Mouse (Mus musculus) layer of hippocampus, postnatal 25 days (tissue): ENCODE measurements around the gene B020004J07Rik. TPM values are rescaled to one million over a fixed set of nuclear protein-coding genes. Genes with fewer than 3 reads are reported as not detected.
"Not testable (repeated sequence)": the region's sequence is repeated elsewhere in the genome, so short reads cannot be mapped to it uniquely, and the experiment has no call there.

ENCODE experiments used
- DNase-seq, 2 experiments: peaks; one replicate each; pipeline ENCODE4 v3.0.0; 2022; ENCODE audit warnings: mixed read lengths in 2 of 2, low spot score in 1 of 2; ENCODE audit errors: extremely low spot score in 1 of 2
- total RNA-seq, 2 experiments: library from RNA; stranded (reverse); gene quantifications; 2 replicates each; pipeline ENCODE4 v1.2.3; 2021

B020004J07Rik gene
- not detected for total RNA-seq

- DNase-seq = not testable (repeated sequence)
Measured at GRCm38 (mm10) chr4:101843923-101844322, at the start of gene B020004J07Rik. B020004J07Rik (minus strand) TSS chr4:101844023.

DNA sequence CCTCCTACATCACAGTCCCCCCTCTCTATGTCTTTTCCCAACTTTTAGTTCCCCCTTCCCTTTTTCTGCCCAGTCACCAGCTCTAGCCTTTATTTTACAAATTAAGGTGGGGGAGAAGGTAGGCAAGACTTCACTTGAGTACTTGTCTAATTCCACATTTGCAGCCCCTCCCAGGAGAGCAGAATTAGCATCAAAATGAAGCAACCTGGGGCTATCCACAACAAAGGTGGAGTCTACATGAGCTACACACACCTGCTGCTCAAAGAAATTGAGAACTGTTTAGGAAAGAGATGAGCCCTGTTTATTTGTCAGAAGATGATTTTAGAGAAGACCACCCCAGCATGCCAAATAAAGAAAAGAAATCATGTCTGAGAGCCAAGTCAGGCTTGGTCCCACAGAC is 45.6 kb upstream of the B020004J07Rik start:
- no peak for DNase-seq

GRCm38 (mm10) chr4:101883641-101884040 is 39.8 kb upstream of the B020004J07Rik start:
- DNase-seq = no peak

DNA sequence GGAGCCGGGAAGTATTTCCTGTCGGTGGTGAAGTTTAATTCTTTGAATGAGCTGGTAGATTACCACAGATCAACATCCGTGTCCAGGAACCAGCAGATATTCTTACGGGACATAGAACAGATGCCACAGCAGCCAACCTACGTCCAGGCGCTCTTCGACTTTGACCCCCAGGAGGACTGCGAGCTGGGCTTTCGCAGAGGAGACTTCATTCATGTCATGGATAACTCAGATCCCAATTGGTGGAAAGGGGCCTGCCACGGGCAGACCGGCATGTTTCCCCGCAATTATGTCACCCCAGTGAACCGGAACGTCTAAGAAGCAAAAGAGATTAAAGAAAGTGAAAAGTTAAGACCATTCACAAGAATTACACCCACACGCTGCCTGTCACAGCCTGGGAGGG is 31.9 kb upstream of the B020004J07Rik start:
- not testable (repeated sequence) for DNase-seq

DNA sequence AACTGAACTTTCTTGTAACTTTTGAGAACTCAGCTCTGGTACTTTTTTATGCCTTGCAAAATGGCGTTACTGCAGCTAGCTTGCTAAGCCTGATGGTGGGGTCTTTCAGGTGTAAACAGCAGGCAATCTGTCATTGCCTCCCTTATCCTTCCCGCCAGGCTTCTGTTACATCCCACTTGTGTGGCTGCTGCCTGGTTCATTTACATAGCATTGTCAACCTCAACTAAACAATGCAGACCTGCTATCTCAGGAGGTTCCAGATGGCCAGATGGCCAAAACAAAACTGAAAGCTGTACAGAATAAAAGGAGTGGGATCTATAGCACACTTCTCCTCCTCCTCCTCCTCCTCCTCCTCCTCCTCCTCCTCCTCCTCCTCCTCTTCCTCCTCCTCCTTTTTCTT is 28.2 kb upstream of the B020004J07Rik start:
- DNase-seq = not testable (repeated sequence)

- DNase-seq = no peak
Measured at GRCm38 (mm10) chr4:101862289-101862688, 18.5 kb upstream of the B020004J07Rik start.

GRCm38 (mm10) chr4:101860873-101861272 is 17.1 kb upstream of the B020004J07Rik start:
- peak in 1 of 2 experiments; percentile 5 for DNase-seq

DNA sequence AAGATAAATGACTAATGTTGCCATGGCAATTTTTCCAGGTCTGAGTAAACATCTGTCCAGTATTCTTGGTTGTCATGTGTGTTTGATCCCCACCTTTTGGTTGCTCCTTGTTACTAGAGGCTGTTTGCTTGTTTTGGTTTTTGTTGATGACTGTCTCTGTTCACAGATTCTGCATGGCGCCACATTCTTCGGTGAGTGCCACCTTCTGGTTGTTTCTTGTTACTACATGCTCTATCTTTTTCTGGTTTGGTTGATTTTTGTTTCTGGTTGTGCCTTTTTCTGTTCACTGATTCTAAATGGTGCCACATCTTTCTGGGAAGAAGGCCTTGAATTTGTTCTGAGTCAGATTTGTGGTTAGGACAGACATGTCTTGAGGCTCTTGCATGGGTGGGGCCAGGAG is 7.1 kb upstream of the B020004J07Rik start:
- DNase-seq = no peak

Other genes starting within 250 kb of the B020004J07Rik start
- 10 to 100 TPM; 29.7 to 33.7 TPM for gene Leprot, start 196.3 kb downstream of the B020004J07Rik start, total RNA-seq
- gene Lepr, start 126.6 kb downstream of the B020004J07Rik start, total RNA-seq = 1 to 10 TPM; 1.6 to 2.1 TPM
- not detected for gene C130073F10Rik, start 49.8 kb upstream of the B020004J07Rik start, total RNA-seq
- gene Gm12800, start 65.1 kb upstream of the B020004J07Rik start, total RNA-seq = not detected
- gene Gm12794, start 96.4 kb upstream of the B020004J07Rik start, total RNA-seq = not detected
- gene Gm12790, start 137.0 kb upstream of the B020004J07Rik start, total RNA-seq = not detected
- not detected for gene Gm12789, start 142.6 kb upstream of the B020004J07Rik start, total RNA-seq
- 10 to 100 TPM; 65.7 TPM for gene Pde4b, start 243.5 kb upstream of the B020004J07Rik start, total RNA-seq